Mouse (Mus musculus): ENCODE data around the gene Pld6. TPM values are rescaled to one million over a fixed set of nuclear protein-coding genes. Genes with fewer than 3 reads are reported as not detected.
A peak's percentile ranks its signal among the peaks of the same experiment; 100 is the strongest.
"Not testable (repeated sequence)": the region's sequence is repeated elsewhere in the genome, so short reads cannot be mapped to it uniquely, and the experiment has no call there.

The Pld6 gene
- polyA plus RNA-seq, 1 experiment from 2014 or later: 7.9 TPM

DNA sequence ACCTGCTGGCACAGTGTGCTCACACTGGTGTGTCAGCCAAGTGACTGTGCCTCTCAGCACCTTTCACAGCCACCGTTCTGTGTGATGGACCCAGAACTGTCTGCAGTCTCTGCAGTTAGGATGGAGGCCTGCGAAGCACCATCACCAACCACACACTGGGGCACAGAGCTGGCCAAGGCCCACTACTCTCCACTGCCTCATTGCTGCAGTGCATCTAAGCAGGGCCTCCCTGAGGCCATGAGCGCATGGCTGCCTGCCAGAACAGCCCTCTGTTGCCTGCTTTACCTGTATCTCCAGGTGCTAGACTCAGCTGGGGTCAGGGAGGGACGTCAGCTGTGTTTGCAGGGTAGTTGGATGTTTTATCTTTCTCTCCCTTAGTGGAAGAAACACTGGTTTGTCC lies 43.1 kb downstream of the Pld6 start:
- H3K9ac ChIP-seq (ENCODE audit: low read length): no peak overlapping the region
- H3K4me1 ChIP-seq (replicated peaks; ENCODE audit: control insufficient read depth, insufficient read depth, low read length): no peaks in the 10 kb centered on the region
- ATAC-seq (ENCODE audit: low read depth): no peak
- no peak overlapping the region for H3K4me2 ChIP-seq (ENCODE audit: low read depth, low read length)
- no peaks in the 10 kb centered on the region for H3K9me3 ChIP-seq (ENCODE audit: control insufficient read depth, low read length)
- no peaks in the 10 kb centered on the region for H3K27me3 ChIP-seq (ENCODE audit: control insufficient read depth, insufficient read depth, low read depth, low read length)
- no peak overlapping the region for H3K4me3 ChIP-seq (ENCODE audit: low read length)
- 89% methylated on average over 4 of the region's 4 CpGs for WGBS
- peaks cover 45% of the 10 kb centered on the region for H3K36me3 ChIP-seq (ENCODE audit: control insufficient read depth, insufficient read depth, low read length)
- H3K27ac ChIP-seq (ENCODE audit: low read length): no peak overlapping the region

GRCm38 (mm10) chr11:59743712-59744111 lies 43.7 kb downstream of the Pld6 start:
- peaks cover 44% of the 10 kb centered on the region for H3K36me3 ChIP-seq (ENCODE audit: control insufficient read depth, insufficient read depth, low read length)

DNA sequence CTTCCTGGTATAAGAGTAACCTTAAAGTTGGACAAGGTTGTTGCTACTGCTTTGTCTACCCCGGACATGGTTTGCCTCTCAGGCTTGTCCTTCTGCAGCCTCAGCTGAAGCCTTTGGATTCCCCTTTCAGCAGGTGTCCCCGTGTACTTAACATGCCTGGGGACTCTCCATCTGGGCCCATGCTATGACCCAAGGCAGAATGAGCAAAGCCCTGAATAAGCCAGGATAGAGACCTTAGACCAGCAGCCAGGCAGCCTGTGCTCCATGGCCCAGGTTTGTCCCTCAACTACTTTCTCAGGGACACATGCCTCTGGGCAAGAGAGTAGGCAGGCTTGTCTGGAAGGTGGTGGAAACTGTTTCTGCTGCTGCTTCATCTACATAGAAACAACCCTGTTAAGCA lies 44.1 kb downstream of the Pld6 start:
- WGBS: 76% methylated on average over 2 of the region's 2 CpGs
- Histone ChIP-seq H3K36me3 (ENCODE audit: control insufficient read depth, insufficient read depth, low read length) (peaks cover 45% of the 10 kb centered on the region), H3K4me3 (ENCODE audit: low read length) (no peak overlapping the region), H3K4me1 (replicated peaks; ENCODE audit: control insufficient read depth, insufficient read depth, low read length) (no peaks in the 10 kb centered on the region), H3K4me2 (ENCODE audit: low read depth, low read length) (no peak overlapping the region), H3K9me3 (ENCODE audit: control insufficient read depth, low read length) (no peaks in the 10 kb centered on the region), H3K9ac (ENCODE audit: low read length) (no peak overlapping the region), H3K27me3 (ENCODE audit: control insufficient read depth, insufficient read depth, low read depth, low read length) (no peaks in the 10 kb centered on the region), H3K27ac (ENCODE audit: low read length) (no peak overlapping the region)
- ATAC-seq (ENCODE audit: low read depth): no peak

More at GRCm38 (mm10) chr11:59743712-59744111, 43.7 kb downstream of the Pld6 start:
- Histone ChIP-seq H3K27ac (ENCODE audit: low read length) (no peak overlapping the region), H3K9me3 (ENCODE audit: control insufficient read depth, low read length) (no peaks in the 10 kb centered on the region), H3K9ac (ENCODE audit: low read length) (no peak overlapping the region), H3K4me3 (ENCODE audit: low read length) (no peak overlapping the region), H3K27me3 (ENCODE audit: control insufficient read depth, insufficient read depth, low read depth, low read length) (no peaks in the 10 kb centered on the region), H3K4me2 (ENCODE audit: low read depth, low read length) (no peak overlapping the region), H3K4me1 (replicated peaks; ENCODE audit: control insufficient read depth, insufficient read depth, low read length) (no peaks in the 10 kb centered on the region)
- 96% methylated on average over 1 of the region's 1 CpGs for WGBS
- no peak for ATAC-seq (ENCODE audit: low read depth)

- peaks cover 52% of the 10 kb centered on the region for H3K36me3 ChIP-seq (ENCODE audit: control insufficient read depth, insufficient read depth, low read length)
- peak; percentile 31; the same call in 1 of the 2 replicates for ATAC-seq (ENCODE audit: low read depth)
Observed at GRCm38 (mm10) chr11:59741915-59742314, 45.5 kb downstream of the Pld6 start.

DNA sequence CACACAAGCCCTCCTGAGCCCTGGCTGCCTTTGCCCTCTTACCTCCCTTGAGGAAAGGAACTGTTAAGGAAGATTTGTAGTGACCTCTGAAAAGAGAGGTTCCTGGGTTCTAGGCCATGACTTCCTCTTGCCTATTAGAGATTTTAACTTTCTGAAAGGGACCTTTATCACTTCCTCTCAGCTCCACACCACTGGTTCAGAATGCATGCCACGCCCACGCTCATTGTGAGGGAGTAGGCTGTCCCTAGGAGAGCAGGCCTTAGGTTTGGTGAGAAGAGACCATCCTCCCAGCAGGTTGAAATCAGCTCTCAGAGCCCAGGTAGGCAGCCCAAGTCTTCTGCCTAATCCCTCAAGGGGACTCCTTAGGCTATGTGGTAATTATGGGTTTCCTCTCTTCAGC lies 47.4 kb downstream of the Pld6 start:
- H3K9me3 ChIP-seq (ENCODE audit: control insufficient read depth, low read length): no peaks in the 10 kb centered on the region
- no peaks in the 10 kb centered on the region for H3K27me3 ChIP-seq (ENCODE audit: control insufficient read depth, insufficient read depth, low read depth, low read length)
- H3K36me3 ChIP-seq (ENCODE audit: control insufficient read depth, insufficient read depth, low read length): peaks cover 63% of the 10 kb centered on the region
- no peak for ATAC-seq (ENCODE audit: low read depth)
- WGBS: 81% methylated on average over 2 of the region's 2 CpGs
- H3K4me3 ChIP-seq (ENCODE audit: low read length): no peak overlapping the region
- H3K27ac ChIP-seq (ENCODE audit: low read length): no peak overlapping the region
- H3K9ac ChIP-seq (ENCODE audit: low read length): no peak overlapping the region
- no peaks in the 10 kb centered on the region for H3K4me1 ChIP-seq (replicated peaks; ENCODE audit: control insufficient read depth, insufficient read depth, low read length)
- H3K4me2 ChIP-seq (ENCODE audit: low read depth, low read length): no peak overlapping the region

More at GRCm38 (mm10) chr11:59741915-59742314, 45.5 kb downstream of the Pld6 start:
- Histone ChIP-seq H3K9ac (ENCODE audit: low read length) (no peak overlapping the region), H3K27me3 (ENCODE audit: control insufficient read depth, insufficient read depth, low read depth, low read length) (no peaks in the 10 kb centered on the region), H3K4me2 (ENCODE audit: low read depth, low read length) (no peak overlapping the region), H3K4me3 (ENCODE audit: low read length) (no peak overlapping the region), H3K27ac (ENCODE audit: low read length) (no peak overlapping the region), H3K4me1 (replicated peaks; ENCODE audit: control insufficient read depth, insufficient read depth, low read length) (no peaks in the 10 kb centered on the region), H3K9me3 (ENCODE audit: control insufficient read depth, low read length) (no peaks in the 10 kb centered on the region)
- WGBS: 95% methylated on average over 5 of the region's 5 CpGs

GRCm38 (mm10) chr11:59737250-59737649 lies 50.2 kb downstream of the Pld6 start:
- Histone ChIP-seq H3K4me3 (ENCODE audit: low read length) (no peak overlapping the region), H3K4me2 (ENCODE audit: low read depth, low read length) (no peak overlapping the region), H3K9me3 (ENCODE audit: control insufficient read depth, low read length) (no peaks in the 10 kb centered on the region), H3K36me3 (ENCODE audit: control insufficient read depth, insufficient read depth, low read length) (peaks cover 41% of the 10 kb centered on the region), H3K4me1 (replicated peaks; ENCODE audit: control insufficient read depth, insufficient read depth, low read length) (peaks cover 11% of the 10 kb centered on the region), H3K9ac (ENCODE audit: low read length) (no peak overlapping the region), H3K27me3 (ENCODE audit: control insufficient read depth, insufficient read depth, low read depth, low read length) (no peaks in the 10 kb centered on the region), H3K27ac (ENCODE audit: low read length) (no peak overlapping the region)
- ATAC-seq (ENCODE audit: low read depth): no peak
- WGBS: 90% methylated on average over 12 of the region's 12 CpGs

GRCm38 (mm10) chr11:59735938-59736337 lies 51.5 kb downstream of the Pld6 start:
- H3K4me1 ChIP-seq (replicated peaks; ENCODE audit: control insufficient read depth, insufficient read depth, low read length): peaks cover 18% of the 10 kb centered on the region
- not testable (repeated sequence) for H3K9ac ChIP-seq (ENCODE audit: low read length); H3K27me3 ChIP-seq (ENCODE audit: control insufficient read depth, insufficient read depth, low read depth, low read length); H3K27ac ChIP-seq (ENCODE audit: low read length); ATAC-seq (ENCODE audit: low read depth); H3K4me2 ChIP-seq (ENCODE audit: low read depth, low read length); H3K9me3 ChIP-seq (ENCODE audit: control insufficient read depth, low read length); H3K4me3 ChIP-seq (ENCODE audit: low read length)
- WGBS: 84% methylated on average over 4 of the region's 4 CpGs
- H3K36me3 ChIP-seq (ENCODE audit: control insufficient read depth, insufficient read depth, low read length): peaks cover 37% of the 10 kb centered on the region

DNA sequence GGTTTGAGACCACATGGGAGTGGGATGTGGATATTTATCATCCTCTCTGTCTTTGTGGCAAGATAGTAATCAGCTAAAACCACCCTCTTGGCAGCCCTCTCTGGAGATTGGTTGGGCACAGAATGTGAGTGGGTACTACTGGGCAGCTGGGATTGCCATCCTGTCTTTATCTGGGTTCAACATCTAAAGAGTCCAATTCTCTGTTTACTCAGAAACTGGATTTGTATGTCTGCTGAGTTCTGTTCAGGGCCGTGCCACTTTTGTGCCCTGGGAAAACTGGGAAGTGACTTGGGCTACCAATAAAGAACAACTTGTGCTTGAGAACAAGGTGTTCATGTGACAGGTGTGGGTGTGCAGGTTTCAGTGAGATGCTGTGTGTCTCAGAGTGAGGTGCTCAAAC lies 53.1 kb downstream of the Pld6 start:
- no peak for ATAC-seq (ENCODE audit: low read depth)
- Histone ChIP-seq H3K4me2 (ENCODE audit: low read depth, low read length) (no peak overlapping the region), H3K9me3 (ENCODE audit: control insufficient read depth, low read length) (no peaks in the 10 kb centered on the region), H3K27ac (ENCODE audit: low read length) (no peak overlapping the region), H3K4me1 (replicated peaks; ENCODE audit: control insufficient read depth, insufficient read depth, low read length) (peaks cover 18% of the 10 kb centered on the region), H3K9ac (ENCODE audit: low read length) (no peak overlapping the region), H3K27me3 (ENCODE audit: control insufficient read depth, insufficient read depth, low read depth, low read length) (no peaks in the 10 kb centered on the region), H3K4me3 (ENCODE audit: low read length) (no peak overlapping the region), H3K36me3 (ENCODE audit: control insufficient read depth, insufficient read depth, low read length) (peaks cover 25% of the 10 kb centered on the region)
- 59% methylated on average over 1 of the region's 1 CpGs for WGBS
